Mouse (Mus musculus): ENCODE measurements around the gene Ttll1.

GRCm38 (mm10) chr15:83482645-83483224 lies 28.0 kb downstream of the Ttll1 start:
- TF ChIP-seq EP300 (optimal IDR thresholded peaks at IDR 0.05) (no peak), CTCF (IDR thresholded peaks at IDR 0.05; ENCODE audit: low read depth) (no peak)

All from stomach, postnatal 0 days (tissue).